Mouse (Mus musculus): ENCODE measurements around the gene Stx1b. TPM values are rescaled to one million over a fixed set of nuclear protein-coding genes. Genes with fewer than 3 reads are reported as not detected.

Stx1b gene
- polyA plus RNA-seq, 1 experiment from 2014 or later = 4.4 TPM

- H3K27ac ChIP-seq (ENCODE audit: low read depth, low read length) = 0 out of 2 replicates have a peak overlapping the region, but pooled peaks have one; percentile 47
Observed at GRCm38 (mm10) chr7:127768346-127768996, 55.9 kb downstream of the Stx1b start.

GRCm38 (mm10) chr7:127767671-127768345, 56.5 kb downstream of the Stx1b start:
- ATAC-seq (ENCODE audit: low FRiP score, low TSS enrichment) = no peak
- H3K9me3 ChIP-seq (ENCODE audit: control insufficient read depth, low read length) = no peaks in the 10 kb centered on the region
- H3K4me1 ChIP-seq (ENCODE audit: control insufficient read depth, insufficient read depth, low read length) = peaks cover 16% of the 10 kb centered on the region
- H3K36me3 ChIP-seq (ENCODE audit: control insufficient read depth, insufficient read depth, low read length) = peaks cover 52% of the 10 kb centered on the region
- H3K4me3 ChIP-seq (ENCODE audit: low read length) = no peak overlapping the region
- no peak overlapping the region for H3K9ac ChIP-seq (ENCODE audit: low read depth, low read length)
- H3K4me2 ChIP-seq (replicated peaks; ENCODE audit: low read depth, low read length) = no peak overlapping the region
- H3K27ac ChIP-seq (ENCODE audit: low read depth, low read length) = no peak overlapping the region
- no peaks in the 10 kb centered on the region for H3K27me3 ChIP-seq (ENCODE audit: control insufficient read depth, insufficient read depth, low read length)
- WGBS = 93% methylated on average over 19 of the region's 19 CpGs

More at GRCm38 (mm10) chr7:127768346-127768996, 55.9 kb downstream of the Stx1b start:
- Histone ChIP-seq H3K4me3 (ENCODE audit: low read length) (no peak overlapping the region), H3K9ac (ENCODE audit: low read depth, low read length) (no peak overlapping the region), H3K4me1 (ENCODE audit: control insufficient read depth, insufficient read depth, low read length) (peaks cover 16% of the 10 kb centered on the region), H3K27me3 (ENCODE audit: control insufficient read depth, insufficient read depth, low read length) (no peaks in the 10 kb centered on the region), H3K9me3 (ENCODE audit: control insufficient read depth, low read length) (no peaks in the 10 kb centered on the region), H3K4me2 (replicated peaks; ENCODE audit: low read depth, low read length) (no peak overlapping the region), H3K36me3 (ENCODE audit: control insufficient read depth, insufficient read depth, low read length) (peaks cover 47% of the 10 kb centered on the region)
- 53% methylated on average over 13 of the region's 13 CpGs for WGBS
- ATAC-seq (ENCODE audit: low FRiP score, low TSS enrichment) = no peak

- H3K9ac ChIP-seq (ENCODE audit: low read depth, low read length) = no peak overlapping the region
- H3K27ac ChIP-seq (ENCODE audit: low read depth, low read length) = no peak overlapping the region
- no peak for ATAC-seq (ENCODE audit: low FRiP score, low TSS enrichment)
- no peak overlapping the region for H3K4me2 ChIP-seq (replicated peaks; ENCODE audit: low read depth, low read length)
- no peak overlapping the region for H3K4me3 ChIP-seq (ENCODE audit: low read length)
- 80% methylated on average over 17 of the region's 17 CpGs for WGBS
- peaks cover 58% of the 10 kb centered on the region for H3K36me3 ChIP-seq (ENCODE audit: control insufficient read depth, insufficient read depth, low read length)
- H3K4me1 ChIP-seq (ENCODE audit: control insufficient read depth, insufficient read depth, low read length) = peaks cover 16% of the 10 kb centered on the region
- no peaks in the 10 kb centered on the region for H3K9me3 ChIP-seq (ENCODE audit: control insufficient read depth, low read length)
- H3K27me3 ChIP-seq (ENCODE audit: control insufficient read depth, insufficient read depth, low read length) = no peaks in the 10 kb centered on the region
Observed at GRCm38 (mm10) chr7:127766851-127767609, 57.3 kb downstream of the Stx1b start.

DNA sequence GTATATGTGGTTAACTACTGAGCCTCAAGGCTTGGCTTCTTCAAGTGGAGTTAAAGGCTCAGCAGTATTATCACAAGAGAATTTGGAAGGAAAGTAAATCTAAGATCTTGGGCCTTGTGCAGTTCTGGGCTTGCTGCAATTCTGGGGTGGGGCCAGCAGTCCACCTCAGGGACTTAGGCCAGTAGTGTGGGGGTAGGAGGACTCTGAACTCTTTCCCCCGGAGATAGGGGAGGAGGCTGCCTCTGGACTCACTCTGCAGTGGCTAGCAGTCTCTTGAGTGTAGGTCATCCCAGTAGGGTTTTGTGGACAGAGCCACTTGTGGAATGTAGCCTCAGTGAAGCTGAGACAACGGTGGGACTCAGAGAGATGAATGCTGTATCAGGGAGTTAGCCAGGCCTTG, 58.6 kb downstream of the Stx1b start:
- Histone ChIP-seq H3K4me2 (replicated peaks; ENCODE audit: low read depth, low read length) (no peak overlapping the region), H3K36me3 (ENCODE audit: control insufficient read depth, insufficient read depth, low read length) (peaks cover 60% of the 10 kb centered on the region), H3K9me3 (ENCODE audit: control insufficient read depth, low read length) (no peaks in the 10 kb centered on the region), H3K9ac (ENCODE audit: low read depth, low read length) (no peak overlapping the region), H3K4me3 (ENCODE audit: low read length) (no peak overlapping the region), H3K27me3 (ENCODE audit: control insufficient read depth, insufficient read depth, low read length) (no peaks in the 10 kb centered on the region), H3K4me1 (ENCODE audit: control insufficient read depth, insufficient read depth, low read length) (peaks cover 10% of the 10 kb centered on the region; the same call in 1 of the 2 replicates), H3K27ac (ENCODE audit: low read depth, low read length) (no peak overlapping the region)
- no peak for ATAC-seq (ENCODE audit: low FRiP score, low TSS enrichment)
- WGBS = 88% methylated on average over 2 of the region's 2 CpGs

DNA sequence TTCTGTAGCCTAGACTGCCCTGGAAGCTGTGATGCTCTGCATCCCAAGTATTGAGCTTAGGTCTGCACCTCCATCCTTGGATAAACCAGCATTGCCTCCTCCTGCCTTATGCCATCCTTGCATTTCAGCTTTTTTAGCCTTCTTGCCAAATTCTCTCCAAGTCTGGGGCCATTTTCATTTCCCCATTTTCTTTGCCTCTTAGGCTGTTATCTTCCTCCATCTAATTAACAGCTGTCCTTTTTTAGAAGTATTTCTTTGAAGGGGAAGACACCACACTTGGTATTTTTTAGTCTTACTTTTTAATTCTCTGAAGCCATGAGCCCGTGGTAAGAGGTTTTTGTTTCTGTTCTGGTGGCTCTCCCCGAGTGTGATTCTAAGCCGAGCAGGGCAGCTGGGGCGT, 60.7 kb downstream of the Stx1b start:
- peaks cover 4% of the 10 kb centered on the region; the same call in 1 of the 2 replicates for H3K4me1 ChIP-seq (ENCODE audit: control insufficient read depth, insufficient read depth, low read length)
- no peak overlapping the region for H3K4me3 ChIP-seq (ENCODE audit: low read length)
- no peak for ATAC-seq (ENCODE audit: low FRiP score, low TSS enrichment)
- no peaks in the 10 kb centered on the region for H3K9me3 ChIP-seq (ENCODE audit: control insufficient read depth, low read length)
- no peak overlapping the region for H3K27ac ChIP-seq (ENCODE audit: low read depth, low read length)
- H3K27me3 ChIP-seq (ENCODE audit: control insufficient read depth, insufficient read depth, low read length) = no peaks in the 10 kb centered on the region
- H3K36me3 ChIP-seq (ENCODE audit: control insufficient read depth, insufficient read depth, low read length) = peaks cover 72% of the 10 kb centered on the region
- 92% methylated on average over 4 of the region's 4 CpGs for WGBS
- H3K4me2 ChIP-seq (replicated peaks; ENCODE audit: low read depth, low read length) = no peak overlapping the region
- no peak overlapping the region for H3K9ac ChIP-seq (ENCODE audit: low read depth, low read length)

- H3K9ac ChIP-seq (ENCODE audit: low read depth, low read length) = no peak overlapping the region
- 0 out of 2 replicates have a peak, but pooled peaks have one; percentile 76 for ATAC-seq (ENCODE audit: low FRiP score, low TSS enrichment)
- 37% methylated on average over 7 of the region's 7 CpGs for WGBS
- no peak overlapping the region for H3K27ac ChIP-seq (ENCODE audit: low read depth, low read length)
- H3K27me3 ChIP-seq (ENCODE audit: control insufficient read depth, insufficient read depth, low read length) = no peaks in the 10 kb centered on the region
- no peaks in the 10 kb centered on the region for H3K4me1 ChIP-seq (ENCODE audit: control insufficient read depth, insufficient read depth, low read length)
- peaks cover 77% of the 10 kb centered on the region for H3K36me3 ChIP-seq (ENCODE audit: control insufficient read depth, insufficient read depth, low read length)
- H3K4me3 ChIP-seq (ENCODE audit: low read length) = no peak overlapping the region
- no peak overlapping the region for H3K4me2 ChIP-seq (replicated peaks; ENCODE audit: low read depth, low read length)
- no peaks in the 10 kb centered on the region for H3K9me3 ChIP-seq (ENCODE audit: control insufficient read depth, low read length)
Observed at GRCm38 (mm10) chr7:127761026-127761425, 63.3 kb downstream of the Stx1b start.

DNA sequence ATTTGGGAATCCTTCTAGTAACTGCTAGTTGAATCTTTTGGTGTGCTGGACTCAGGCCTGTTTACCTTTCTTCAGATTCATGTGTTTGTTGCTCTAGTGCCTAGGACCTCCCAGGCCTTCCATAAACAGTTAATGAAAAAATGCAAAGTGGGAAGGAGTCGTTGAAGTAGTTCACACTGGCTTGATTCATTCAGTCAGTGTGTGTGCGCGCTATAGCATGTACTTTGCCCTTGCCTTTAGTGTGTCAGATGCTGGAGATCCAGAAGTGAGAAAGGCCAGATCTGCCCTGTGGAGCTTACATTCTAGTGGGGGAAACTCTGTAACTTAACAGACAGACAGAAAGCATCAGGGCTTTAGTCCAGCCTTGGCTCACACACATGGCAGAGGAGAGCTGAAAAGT, 63.9 kb downstream of the Stx1b start:
- no peak for ATAC-seq (ENCODE audit: low FRiP score, low TSS enrichment)
- no peaks in the 10 kb centered on the region for H3K9me3 ChIP-seq (ENCODE audit: control insufficient read depth, low read length)
- peaks cover 77% of the 10 kb centered on the region for H3K36me3 ChIP-seq (ENCODE audit: control insufficient read depth, insufficient read depth, low read length)
- WGBS = 81% methylated on average over 3 of the region's 3 CpGs
- no peak overlapping the region for H3K9ac ChIP-seq (ENCODE audit: low read depth, low read length)
- H3K27ac ChIP-seq (ENCODE audit: low read depth, low read length) = no peak overlapping the region
- H3K4me2 ChIP-seq (replicated peaks; ENCODE audit: low read depth, low read length) = no peak overlapping the region
- H3K4me1 ChIP-seq (ENCODE audit: control insufficient read depth, insufficient read depth, low read length) = no peaks in the 10 kb centered on the region
- H3K27me3 ChIP-seq (ENCODE audit: control insufficient read depth, insufficient read depth, low read length) = no peaks in the 10 kb centered on the region
- H3K4me3 ChIP-seq (ENCODE audit: low read length) = no peak overlapping the region

GRCm38 (mm10) chr7:127759716-127760115, 64.6 kb downstream of the Stx1b start:
- Histone ChIP-seq H3K9me3 (ENCODE audit: control insufficient read depth, low read length) (no peaks in the 10 kb centered on the region), H3K27ac (ENCODE audit: low read depth, low read length) (no peak overlapping the region)
- ATAC-seq (ENCODE audit: low FRiP score, low TSS enrichment) = no peak

More at GRCm38 (mm10) chr7:127759716-127760115, 64.6 kb downstream of the Stx1b start:
- WGBS = 60% methylated on average over 6 of the region's 6 CpGs
- H3K27me3 ChIP-seq (ENCODE audit: control insufficient read depth, insufficient read depth, low read length) = no peaks in the 10 kb centered on the region
- no peak overlapping the region for H3K9ac ChIP-seq (ENCODE audit: low read depth, low read length)
- H3K36me3 ChIP-seq (ENCODE audit: control insufficient read depth, insufficient read depth, low read length) = peaks cover 77% of the 10 kb centered on the region
- H3K4me3 ChIP-seq (ENCODE audit: low read length) = no peak overlapping the region
- no peak overlapping the region for H3K4me2 ChIP-seq (replicated peaks; ENCODE audit: low read depth, low read length)
- no peaks in the 10 kb centered on the region for H3K4me1 ChIP-seq (ENCODE audit: control insufficient read depth, insufficient read depth, low read length)

Measured in kidney, embryonic 14.5 days (tissue).